Mouse (Mus musculus) adrenal gland, adult 18-20 months (tissue): Measurements from ENCODE around the gene Sept4. TPM values are rescaled to one million over a fixed set of nuclear protein-coding genes. Genes with fewer than 3 reads are reported as not detected.

ENCODE experiments used
- DNase-seq, 2 experiments: peaks; one replicate each; pipeline ENCODE4 v3.0.0; 2021 to 2022; ENCODE audit warnings: low spot score in 2 of 2
- total RNA-seq, 2 experiments: library from RNA; stranded (reverse); gene quantifications; 1 replicate in 1 of 2; 2 replicates in 1 of 2; pipeline ENCODE4 v1.2.3; 2021

The Sept4 gene
- total RNA-seq, 2 experiments from 2014 or later: 39.9 to 63.2 TPM

- peak; percentile 61 to 62 for DNase-seq
These were observed 9.7 kb downstream of the Sept4 start for GRCm38 (mm10) chr11:87578249-87578962.

GRCm38 (mm10) chr11:87578963-87579601 is 10.4 kb downstream of the Sept4 start:
- DNase-seq: no peak

GRCm38 (mm10) chr11:87579713-87580112 is 11.0 kb downstream of the Sept4 start:
- no peak for DNase-seq

GRCm38 (mm10) chr11:87580543-87581085 is 11.9 kb downstream of the Sept4 start:
- no peak for DNase-seq

- no peak for DNase-seq
These were observed 12.6 kb downstream of the Sept4 start for GRCm38 (mm10) chr11:87581161-87581865.

GRCm38 (mm10) chr11:87581933-87582710 is 13.4 kb downstream of the Sept4 start:
- no peak for DNase-seq

- no peak for DNase-seq
These were observed 14.8 kb downstream of the Sept4 start for GRCm38 (mm10) chr11:87583291-87584034.

GRCm38 (mm10) chr11:87584711-87585505 is 16.2 kb downstream of the Sept4 start:
- no peak for DNase-seq

GRCm38 (mm10) chr11:87587211-87587874 is 18.6 kb downstream of the Sept4 start:
- no peak for DNase-seq

GRCm38 (mm10) chr11:87589605-87590004 is 20.9 kb downstream of the Sept4 start:
- DNase-seq: no peak

- peak; percentile 33 to 50 for DNase-seq
These were observed 22.3 kb downstream of the Sept4 start for GRCm38 (mm10) chr11:87590841-87591525.

- peak; percentile 94 to 95 for DNase-seq
These were observed 23.0 kb downstream of the Sept4 start, which contains the start of gene Mtmr4 for GRCm38 (mm10) chr11:87591526-87592353. TSS of gene Mtmr4 (plus strand) at chr11:87592162.

GRCm38 (mm10) chr11:87592354-87592695 is 23.6 kb downstream of the Sept4 start:
- no peak for DNase-seq

- DNase-seq: no peak
These were observed 24.3 kb downstream of the Sept4 start for GRCm38 (mm10) chr11:87592713-87593598.

GRCm38 (mm10) chr11:87595327-87595841 is 26.7 kb downstream of the Sept4 start:
- DNase-seq: peak; percentile 79 to 81

GRCm38 (mm10) chr11:87595976-87596375 is 27.3 kb downstream of the Sept4 start:
- DNase-seq: no peak
